Mouse (Mus musculus) gastrocnemius, adult 18-20 months (tissue): ENCODE data around the gene Pcp2. TPM values are rescaled to one million over a fixed set of nuclear protein-coding genes. Genes with fewer than 3 reads are reported as not detected.

Experiments
- DNase-seq: peaks from one replicate; pipeline ENCODE4 v3.0.0; 2021; ENCODE audit warnings: low spot score
- long read RNA-seq, 2 experiments: library from polyadenylated mRNA; stranded (forward); transcript quantifications; one replicate each; pipeline ENCODE4 v2.0.0; 2021
- total RNA-seq, 2 experiments: library from RNA; stranded (reverse); gene quantifications; 2 replicates each; pipeline ENCODE4 v1.2.3; 2021

Gene Pcp2
- not detected for total RNA-seq
- long read RNA-seq, experiment 1, partial matches to known transcripts, result 0 of 1 reads
- long read RNA-seq, experiment 1, other reads (novel, unspliced or antisense), result 1 of 1 reads
- long read RNA-seq, experiment 2, result 0 reads

- DNase-seq, result no peak
Observed at GRCm38 (mm10) chr8:3625445-3625844, at the start of gene Pcp2. TSS of gene Pcp2 (minus strand) at chr8:3625545.

DNA sequence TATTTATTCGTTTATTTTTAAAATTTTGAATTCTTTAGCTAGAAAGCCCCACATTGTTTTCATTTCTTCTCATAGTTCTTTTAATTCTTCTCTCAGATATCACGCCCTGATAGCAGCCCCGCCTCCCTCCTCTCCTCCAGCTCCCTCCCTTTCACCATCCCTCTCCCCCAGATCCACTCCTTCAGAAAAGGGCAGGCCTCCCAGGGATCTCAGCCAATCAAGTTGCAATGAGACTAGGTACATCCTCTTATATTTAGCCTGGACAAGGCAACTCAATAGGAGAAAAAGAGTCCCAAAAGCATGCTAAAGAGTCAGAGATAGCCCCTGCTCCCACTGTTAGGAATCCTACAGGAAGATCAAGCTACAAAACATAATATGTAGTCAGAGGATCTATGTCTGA lies 49.3 kb upstream of the Pcp2 start:
- no peak for DNase-seq

DNA sequence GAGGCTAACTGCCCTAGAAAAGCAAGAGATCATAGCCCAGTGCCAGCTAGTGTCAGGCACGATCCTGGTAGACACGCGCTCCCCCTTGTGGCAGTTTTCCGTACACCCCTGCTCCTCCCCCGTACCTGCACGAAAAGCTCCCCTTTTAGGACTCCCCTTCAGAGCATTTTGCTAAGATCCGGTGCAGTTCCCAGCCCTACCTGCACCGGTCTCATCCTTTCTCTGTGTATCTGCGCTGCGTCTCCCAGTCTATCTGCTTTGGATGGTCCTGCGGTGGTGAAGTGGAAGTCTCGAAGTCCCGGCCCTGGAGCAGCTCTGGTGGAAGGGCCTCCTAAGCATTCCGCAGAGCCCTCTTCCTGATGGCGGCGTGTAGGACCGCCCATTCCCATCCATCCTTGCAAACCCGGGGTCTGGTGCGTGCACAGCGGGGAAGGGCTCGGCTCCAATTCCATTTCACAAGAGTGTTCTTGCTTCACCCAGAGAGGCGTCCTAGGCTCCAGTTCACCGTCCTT lies 46.7 kb upstream of the Pcp2 start, which contains the start of gene Fcor:
Fcor (minus strand) TSS at position 383 of the 512 bp plus-strand sequence.
- DNase-seq, result peak; percentile 80

DNA sequence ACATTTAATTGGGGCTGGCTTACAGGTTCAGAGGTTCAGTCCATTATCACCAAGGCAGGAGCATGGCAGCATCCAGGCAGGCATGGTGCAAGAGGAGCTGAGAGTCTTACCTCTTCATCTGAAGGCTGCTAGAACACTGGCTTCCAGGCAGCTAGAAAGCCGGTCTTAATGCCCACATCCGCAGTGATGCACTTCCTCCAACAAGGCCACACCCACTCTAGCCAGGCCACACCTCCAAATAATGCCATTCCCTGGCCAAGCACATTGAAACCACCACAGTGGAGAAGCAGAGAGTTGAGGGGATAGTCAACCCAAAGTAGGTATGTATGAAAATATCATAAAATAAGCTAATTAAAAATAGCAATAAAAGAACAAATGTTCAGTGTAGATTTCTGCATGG lies 45.0 kb upstream of the Pcp2 start:
- DNase-seq, result no peak

DNA sequence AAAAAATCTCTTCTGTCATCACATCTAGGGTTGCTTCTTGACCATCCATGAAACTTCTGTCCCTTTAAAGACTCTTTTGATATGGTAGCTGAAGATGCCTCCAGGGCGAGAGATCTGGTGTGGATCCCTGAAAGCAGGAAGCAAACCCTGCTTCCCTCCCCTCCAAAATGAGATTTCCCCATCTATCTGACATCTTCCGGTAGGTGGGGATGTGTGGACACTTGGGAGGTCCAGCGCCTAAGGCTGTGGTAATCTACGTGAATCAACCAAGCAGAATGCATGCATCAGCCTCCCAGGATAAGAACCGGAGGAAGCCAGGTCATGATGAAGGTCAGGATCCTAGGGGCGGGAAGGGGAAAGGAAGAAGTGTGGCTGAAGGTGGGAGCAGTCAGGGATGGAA lies 40.2 kb upstream of the Pcp2 start, which contains the start of gene Mcemp1:
Mcemp1 (plus strand) TSS at position 248 of the 400 bp plus-strand sequence.
- no peak for DNase-seq

DNA sequence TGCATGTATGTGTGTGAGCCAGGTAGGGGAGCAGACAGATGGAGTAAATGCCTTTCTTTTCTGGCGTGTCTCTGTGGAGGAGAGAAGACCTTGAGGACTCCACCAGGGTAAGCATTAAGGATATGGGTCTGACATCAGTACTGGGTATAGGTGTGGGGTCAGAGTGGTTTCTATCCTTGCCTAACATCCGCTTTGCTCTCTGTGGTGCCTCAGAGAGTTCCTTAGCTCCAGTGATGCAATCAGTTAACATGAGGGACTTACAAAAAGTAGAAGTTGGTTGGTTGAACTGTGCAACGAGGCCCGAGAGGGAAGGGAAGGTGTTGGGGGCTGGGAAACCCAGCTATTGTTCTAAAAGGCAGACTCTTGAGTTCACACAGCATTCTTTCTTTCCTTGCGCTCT lies 39.1 kb upstream of the Pcp2 start:
- DNase-seq, result no peak

GRCm38 (mm10) chr8:3660889-3661288 lies 35.5 kb upstream of the Pcp2 start:
- DNase-seq, result no peak

DNA sequence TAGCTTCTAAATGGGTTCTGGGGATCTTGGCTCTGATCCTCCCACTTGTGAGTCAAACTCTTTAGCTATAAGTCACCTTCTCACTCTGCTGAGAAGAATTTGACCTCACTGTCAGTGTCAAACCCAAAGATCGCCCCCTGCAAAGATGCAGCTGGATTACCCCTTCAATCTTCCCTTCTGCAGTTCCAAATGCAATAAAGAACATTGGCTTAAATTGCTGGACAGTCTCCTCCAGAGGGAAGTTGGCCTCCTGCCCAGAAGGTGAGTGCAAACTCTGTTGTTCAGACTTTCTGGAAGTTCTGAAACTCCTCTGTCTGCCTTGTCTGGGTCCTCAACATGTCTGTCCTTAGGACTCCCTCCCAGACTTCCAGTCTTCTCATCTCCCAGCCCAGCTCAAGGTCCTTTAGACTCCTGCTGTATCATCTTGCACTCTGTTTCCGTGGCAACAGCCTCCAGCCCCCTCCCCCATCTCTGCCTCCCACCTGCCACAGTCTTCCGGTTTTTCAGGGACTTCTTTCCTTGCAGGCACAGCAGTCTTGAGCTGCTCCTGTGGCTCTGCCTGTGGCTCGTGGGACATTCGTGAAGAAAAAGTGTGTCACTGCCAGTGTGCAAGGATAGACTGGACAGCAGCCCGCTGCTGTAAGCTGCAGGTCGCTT lies 31.5 kb upstream of the Pcp2 start:
- DNase-seq, result no peak

DNA sequence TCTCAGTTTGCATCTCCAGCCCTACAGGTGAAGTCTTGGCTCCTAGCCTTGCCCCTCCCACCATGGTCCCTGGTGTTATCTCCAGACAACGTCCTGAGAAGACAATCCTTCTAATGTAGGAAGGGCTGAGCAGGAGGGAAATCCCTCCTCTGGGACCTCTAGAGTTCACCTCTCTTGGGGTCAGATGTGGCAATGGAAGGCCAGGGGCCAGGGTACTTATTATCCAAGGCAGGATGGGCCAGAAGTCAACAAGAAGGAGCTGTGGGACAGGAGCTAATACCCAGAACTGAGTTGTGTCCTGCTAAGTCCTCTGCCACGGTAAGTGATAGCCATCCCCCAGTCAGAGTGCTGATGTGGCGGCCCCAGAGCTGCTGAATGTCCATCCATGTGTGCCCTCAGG lies 30.2 kb upstream of the Pcp2 start, which contains the start of gene Retn:
Retn (plus strand) TSS at position 245 of the 400 bp plus-strand sequence.
- DNase-seq, result no peak

DNA sequence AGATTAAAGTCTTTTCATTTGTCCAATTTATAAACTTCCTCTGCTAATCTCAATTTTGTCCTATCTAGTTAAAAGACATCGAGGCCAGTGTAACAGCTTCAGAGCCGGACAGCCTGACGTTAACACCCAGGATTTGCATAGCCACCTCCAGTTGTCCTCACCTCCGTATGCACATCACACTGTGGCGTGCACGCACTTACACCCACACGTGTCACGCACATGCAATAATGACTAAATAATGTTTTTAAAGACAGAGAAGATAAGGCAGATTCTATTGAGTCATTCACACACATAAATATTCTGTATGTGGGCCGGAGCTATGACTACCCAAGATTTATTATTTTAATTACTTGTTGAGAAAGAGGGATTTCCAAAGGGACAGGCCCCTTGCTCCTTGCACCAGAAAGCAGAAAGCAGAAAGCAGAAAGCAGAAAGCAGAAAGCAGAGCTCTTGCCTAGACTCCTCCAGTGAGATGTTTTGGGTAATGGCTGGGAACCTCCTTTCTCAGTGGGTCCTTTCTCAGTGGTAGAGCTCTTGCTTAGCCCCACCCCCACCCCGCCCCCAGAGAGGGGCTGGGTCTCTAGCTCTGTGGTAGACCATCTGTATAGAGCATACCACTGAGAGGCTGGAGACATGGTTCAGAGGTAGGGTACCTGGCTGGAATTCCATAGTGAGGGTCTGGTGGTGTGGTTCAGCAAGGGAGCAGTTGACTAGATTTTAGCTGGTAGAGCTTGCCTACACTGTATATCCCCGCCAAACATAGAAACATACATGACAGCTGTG lies 29.6 kb upstream of the Pcp2 start:
- no peak for DNase-seq

GRCm38 (mm10) chr8:3652845-3653244 lies 27.5 kb upstream of the Pcp2 start:
- DNase-seq, result no peak

- DNase-seq, result no peak
Observed at GRCm38 (mm10) chr8:3648990-3649389, 23.6 kb upstream of the Pcp2 start.

DNA sequence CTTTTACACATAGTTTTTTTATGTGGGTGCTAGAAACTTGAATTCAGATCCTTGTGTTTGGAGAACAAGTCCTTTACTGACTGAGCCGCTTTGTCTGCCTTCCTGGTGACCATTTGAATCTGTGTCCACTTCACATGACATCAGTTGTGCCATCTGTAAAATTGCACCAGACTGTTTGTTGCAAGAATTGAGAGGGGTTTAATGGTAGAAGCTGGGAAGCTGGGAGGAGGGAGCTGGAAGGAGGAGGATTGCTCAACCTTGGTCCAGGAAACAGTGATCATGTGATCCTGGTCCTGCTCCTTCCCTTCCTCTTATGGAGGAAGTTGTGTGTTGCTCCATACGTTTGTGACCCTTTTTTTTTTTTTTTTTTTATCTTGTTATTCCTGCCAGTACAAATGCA lies 22.9 kb upstream of the Pcp2 start:
- no peak for DNase-seq

DNA sequence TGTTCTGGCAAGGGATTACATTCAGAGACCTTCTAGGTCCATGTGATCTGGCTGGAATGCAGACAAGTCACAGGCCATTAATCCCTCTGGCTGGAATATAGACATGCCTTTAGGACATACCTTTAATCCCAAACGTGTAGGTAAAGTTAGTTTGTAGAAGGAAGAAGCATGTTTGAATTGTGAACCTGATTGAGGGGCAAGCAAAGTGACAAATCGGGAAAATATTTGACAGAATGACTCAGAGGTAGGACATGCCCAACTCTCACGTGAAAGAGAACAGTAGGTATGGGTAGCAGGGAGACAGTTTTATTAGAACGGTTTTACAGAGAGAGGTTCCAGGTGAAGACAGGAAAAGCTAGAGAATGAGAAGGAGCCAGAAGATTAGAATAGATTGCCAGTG lies 22.2 kb upstream of the Pcp2 start:
- DNase-seq, result no peak

- no peak for DNase-seq
Observed at GRCm38 (mm10) chr8:3646824-3647531, 21.6 kb upstream of the Pcp2 start.

- peak; percentile 17 for DNase-seq
Observed at GRCm38 (mm10) chr8:3645804-3646203, 20.5 kb upstream of the Pcp2 start.

- no peak for DNase-seq
Observed at GRCm38 (mm10) chr8:3631478-3631875, 6.1 kb upstream of the Pcp2 start.

- peak; percentile 24 for DNase-seq
Observed at GRCm38 (mm10) chr8:3630647-3631477, 5.5 kb upstream of the Pcp2 start, which contains the start of gene Stxbp2. TSS of gene Stxbp2 (plus strand) at chr8:3630955.

- no peak for DNase-seq
Observed at GRCm38 (mm10) chr8:3628014-3628413, 2.7 kb upstream of the Pcp2 start.

DNA sequence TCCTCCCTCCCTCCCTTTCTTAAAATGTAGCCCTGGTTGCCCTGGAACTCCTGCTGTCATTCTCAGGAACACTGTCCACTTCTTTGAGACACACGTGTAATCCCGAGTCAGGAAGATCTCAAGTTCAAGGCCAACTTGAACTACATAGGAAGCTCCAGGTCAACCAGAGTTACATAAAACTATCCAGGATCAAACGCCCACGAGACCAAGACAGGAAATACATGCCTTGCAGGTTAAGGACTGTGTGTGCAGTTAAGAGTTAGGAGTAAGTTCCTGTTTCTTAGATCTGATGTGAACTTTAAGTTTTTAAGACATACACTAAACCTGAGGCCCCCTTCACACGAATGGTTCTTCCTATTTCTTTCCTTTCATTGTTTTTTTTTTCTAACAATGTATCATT lies 1.6 kb upstream of the Pcp2 start:
- DNase-seq, result no peak

- DNase-seq, result no peak
Observed at GRCm38 (mm10) chr8:3622119-3622518, 3.2 kb downstream of the Pcp2 start.
